Mouse (Mus musculus) cerebellum, postnatal 10 days (tissue): ENCODE measurements at regions not wholly inside any gene's neighbourhood (a gene's known extent, or its start where the extent isn't known, plus 50 kb on each side); places are given as distances from the start of the nearest gene placed in this dataset.

Experiments
- DNase-seq, 2 experiments: peaks; one replicate each; pipeline ENCODE4 v3.0.0; 2021; ENCODE audit warnings: mixed read lengths in 2 of 2

DNA sequence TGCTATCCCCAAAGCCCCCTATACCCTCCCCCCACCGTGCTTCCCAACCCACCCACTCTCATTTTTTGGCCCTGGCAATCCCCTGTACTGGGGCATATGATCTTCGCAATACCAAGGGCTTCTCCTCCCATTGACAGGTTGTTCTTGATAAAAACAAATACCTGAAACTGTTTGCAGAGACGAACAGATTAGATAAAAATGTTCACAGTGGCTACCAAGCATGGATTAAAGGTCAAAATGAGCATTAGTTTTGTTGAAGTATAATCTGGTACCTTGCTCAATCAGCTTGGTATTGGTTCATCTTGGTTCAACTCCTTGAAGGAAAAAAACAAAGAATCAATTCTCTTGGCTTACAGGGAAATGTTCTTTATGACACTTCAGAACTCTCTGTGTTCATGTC is 81.5 kb upstream of the Dab2 start:
- DNase-seq, result no peak

DNA sequence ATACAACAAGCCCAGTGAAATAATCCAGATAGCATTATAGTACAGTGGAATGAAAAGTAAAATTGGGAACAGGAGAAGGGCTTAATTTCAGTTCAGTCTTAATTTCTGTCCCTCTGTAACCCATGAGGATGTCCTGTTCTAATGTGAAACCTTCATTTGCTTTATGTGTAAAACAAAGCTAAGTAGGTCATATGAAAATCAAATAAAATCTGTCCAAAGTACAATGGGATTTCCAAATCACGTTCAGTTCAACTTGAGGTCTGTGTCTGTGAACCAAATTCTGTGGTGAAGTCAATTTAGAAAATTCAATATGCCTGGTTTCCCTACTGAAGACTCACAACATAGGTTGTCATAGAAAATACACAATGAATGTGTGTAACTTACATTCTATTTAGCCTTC is 74.4 kb upstream of the Dab2 start:
- no peak for DNase-seq

DNA sequence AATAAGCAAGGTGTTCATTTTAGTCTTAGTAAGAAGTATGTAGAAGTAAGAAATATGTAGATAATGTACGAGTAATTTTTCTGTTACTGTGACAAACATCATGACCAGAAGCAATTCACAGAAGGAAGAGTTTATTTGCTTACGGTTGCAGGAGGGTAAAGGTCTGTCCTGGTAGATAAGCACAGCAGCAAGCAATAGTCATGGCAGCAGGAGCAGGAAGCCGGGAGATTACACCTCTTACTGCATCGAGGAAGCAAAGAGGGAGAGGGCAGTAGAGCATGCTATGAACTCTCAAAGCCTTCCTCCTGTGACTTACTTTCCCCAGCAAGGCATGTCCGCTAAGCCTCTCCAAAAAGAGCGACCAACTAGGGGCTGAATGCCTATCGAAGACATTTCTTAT is 69.0 kb upstream of the Dab2 start:
- DNase-seq, result no peak

DNA sequence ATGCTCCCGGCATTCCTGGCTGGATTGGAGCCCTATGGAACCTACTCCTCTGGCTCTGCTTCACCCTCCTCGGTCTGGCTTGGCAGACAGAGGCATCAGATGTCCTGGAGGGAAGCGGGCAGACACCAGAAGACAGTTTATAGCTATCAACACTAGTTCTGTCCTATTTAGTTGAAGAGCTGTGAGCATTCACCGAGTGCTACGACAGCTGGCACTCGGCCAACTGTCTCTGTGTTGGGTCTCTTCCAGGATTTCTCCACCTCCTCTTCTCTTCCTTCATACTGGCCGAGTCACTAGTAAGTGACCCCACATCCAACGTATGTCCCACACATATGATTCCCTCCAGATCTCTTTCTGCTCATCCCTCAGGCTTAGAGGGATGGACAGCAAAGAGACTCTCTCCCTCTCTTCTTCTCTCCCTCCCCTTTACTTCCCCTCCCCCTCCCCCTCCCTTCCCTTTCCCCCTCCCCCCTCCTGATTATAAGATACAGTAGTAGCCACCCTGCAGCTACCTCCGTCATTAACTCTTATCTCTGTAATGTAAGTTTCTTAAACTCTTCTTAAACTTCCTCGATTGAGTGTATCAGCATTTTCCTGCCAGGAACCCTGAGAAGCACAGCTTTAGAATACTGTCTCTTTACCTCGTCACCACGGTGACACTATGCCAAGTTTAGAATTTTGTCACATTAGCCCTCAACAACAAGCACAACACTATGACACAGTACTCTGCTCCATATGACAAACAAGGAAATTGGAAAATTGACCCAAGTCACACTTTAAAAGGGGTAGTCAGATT is 68.1 kb upstream of the Dab2 start:
- DNase-seq, result peak; percentile 75 to 82

DNA sequence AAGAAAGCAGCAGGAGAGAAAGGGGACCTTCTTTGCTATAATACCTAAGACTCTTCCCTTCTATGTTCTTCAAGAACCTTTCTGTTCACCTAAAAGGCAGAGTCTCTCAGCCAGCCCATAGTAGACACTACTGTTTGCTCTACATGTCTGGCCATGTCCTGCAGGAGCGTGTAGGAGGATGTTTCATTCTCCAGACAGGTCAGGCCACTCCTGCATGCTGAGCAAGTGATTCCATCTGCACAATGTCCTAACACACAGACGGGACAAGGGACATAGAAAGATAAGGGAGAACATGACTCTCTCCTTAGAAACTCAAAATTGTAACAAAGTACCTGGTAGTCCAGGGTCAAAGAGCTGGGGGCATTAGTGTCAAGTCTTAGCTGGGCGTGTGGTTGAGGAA is 66.0 kb upstream of the Dab2 start:
- no peak for DNase-seq

DNA sequence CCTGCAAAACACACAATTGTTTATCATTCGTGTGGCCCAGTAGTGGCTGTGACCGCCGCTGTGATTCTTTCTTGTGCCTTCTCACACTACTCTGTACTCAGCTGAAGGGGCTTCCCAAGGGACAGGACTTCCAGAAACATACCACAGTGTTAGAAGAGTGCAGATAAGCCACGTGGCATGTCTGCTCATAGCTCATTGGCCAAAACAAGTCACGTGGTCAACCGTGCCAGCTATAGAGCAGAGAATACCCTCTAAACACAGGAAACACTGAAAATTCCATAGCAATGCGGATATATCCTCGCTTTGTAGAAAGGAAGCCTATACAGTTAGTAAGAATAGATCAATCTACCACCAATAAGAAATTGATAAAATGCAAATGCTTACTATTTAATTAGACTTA is 63.0 kb upstream of the Dab2 start:
- no peak for DNase-seq

DNA sequence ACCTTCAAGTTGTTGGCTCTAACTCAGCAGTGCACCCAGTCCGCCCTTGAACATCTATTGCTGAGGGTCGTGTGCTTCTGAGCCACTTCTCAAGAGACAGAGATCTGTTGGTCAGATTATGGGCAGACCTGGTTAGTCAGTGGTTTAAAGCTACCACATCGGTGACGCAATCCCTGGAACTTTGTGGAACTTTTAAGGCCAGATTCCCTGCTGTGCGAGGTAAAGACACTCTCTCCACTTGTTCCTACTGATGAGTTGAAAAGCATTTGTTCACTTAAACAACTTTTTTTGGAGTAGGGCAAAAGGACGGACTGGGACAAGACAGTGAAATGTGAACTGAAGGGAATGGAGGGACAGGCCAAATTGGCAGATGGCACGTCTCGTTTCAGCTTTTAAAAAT is 61.9 kb upstream of the Dab2 start:
- DNase-seq, result no peak

DNA sequence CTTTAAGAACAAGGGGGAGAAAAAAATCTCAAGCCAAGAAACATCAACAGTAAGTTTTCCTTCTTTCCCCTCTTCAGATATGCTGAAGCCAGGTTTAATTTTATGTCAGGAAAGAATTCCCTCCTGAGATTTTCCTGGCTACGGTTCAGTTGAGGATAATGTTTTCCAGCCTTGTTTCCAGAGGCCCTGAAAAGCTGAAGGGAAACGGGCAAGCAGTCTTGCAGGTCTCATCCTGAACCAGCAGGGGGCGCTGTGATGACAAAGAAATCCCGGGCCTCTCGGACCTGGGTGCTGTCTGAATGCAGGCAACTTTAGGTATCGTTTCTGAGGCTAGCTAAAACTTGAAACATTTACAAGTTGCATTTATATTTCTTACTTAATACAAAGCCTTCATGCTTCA is 61.5 kb upstream of the Dab2 start:
- DNase-seq, result peak; percentile 89 to 91

DNA sequence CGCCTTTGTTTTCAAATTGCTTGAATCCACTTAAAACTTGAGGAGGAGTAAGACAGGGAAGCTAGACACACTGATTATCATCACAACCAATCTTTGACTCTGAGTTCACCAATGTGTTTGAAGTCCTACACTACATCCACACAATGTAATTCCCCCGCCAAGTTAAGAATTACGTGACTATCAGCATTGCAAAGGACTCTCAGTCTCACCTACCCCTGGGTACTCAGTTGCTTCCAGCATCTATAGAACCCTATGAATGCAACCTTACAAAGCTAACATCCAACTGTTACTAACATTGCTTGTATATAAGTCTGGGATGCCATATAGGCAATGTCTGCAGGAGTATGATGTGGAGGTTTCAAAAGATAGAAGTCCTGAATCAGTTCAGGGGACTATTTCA is 60.8 kb upstream of the Dab2 start:
- no peak for DNase-seq

DNA sequence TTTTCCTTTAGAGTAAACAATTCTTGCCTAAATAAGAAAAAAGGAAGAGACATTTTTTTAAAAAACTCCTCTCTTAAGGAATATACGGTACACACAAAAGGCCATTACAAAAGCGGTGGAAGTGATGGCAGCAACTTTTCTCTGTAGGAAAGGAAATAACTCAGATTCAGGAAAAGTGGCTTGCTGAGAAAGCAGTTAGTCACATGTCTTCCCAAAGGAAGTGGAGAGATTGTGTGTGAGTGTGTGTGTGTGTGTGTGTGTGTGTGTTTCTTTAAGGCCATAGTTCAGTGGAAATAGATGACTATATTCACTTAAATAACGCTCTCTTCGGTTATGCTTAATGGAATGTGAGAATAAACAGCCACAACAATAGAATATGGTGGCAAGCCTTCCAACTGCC is 57.5 kb upstream of the Dab2 start:
- DNase-seq, result no peak

DNA sequence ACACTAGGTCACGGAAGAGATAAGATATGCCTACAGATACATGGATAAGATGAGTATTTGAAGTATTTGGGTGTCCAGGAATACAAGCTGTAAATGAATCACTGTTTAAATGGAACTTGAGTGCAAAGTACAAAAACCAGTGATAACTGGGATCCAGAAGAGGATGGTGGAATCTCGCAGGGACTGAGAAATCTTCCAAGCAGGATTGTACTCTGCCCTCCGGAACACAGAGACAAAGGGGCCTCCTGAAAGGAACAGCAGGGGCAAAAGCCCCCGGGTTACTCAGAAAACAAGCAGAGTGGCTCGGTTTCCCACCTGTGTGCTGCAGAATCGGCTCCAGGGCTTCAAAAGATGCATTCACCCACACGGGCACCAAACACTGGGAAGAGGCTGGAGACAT is 55.2 kb upstream of the Dab2 start:
- no peak for DNase-seq

DNA sequence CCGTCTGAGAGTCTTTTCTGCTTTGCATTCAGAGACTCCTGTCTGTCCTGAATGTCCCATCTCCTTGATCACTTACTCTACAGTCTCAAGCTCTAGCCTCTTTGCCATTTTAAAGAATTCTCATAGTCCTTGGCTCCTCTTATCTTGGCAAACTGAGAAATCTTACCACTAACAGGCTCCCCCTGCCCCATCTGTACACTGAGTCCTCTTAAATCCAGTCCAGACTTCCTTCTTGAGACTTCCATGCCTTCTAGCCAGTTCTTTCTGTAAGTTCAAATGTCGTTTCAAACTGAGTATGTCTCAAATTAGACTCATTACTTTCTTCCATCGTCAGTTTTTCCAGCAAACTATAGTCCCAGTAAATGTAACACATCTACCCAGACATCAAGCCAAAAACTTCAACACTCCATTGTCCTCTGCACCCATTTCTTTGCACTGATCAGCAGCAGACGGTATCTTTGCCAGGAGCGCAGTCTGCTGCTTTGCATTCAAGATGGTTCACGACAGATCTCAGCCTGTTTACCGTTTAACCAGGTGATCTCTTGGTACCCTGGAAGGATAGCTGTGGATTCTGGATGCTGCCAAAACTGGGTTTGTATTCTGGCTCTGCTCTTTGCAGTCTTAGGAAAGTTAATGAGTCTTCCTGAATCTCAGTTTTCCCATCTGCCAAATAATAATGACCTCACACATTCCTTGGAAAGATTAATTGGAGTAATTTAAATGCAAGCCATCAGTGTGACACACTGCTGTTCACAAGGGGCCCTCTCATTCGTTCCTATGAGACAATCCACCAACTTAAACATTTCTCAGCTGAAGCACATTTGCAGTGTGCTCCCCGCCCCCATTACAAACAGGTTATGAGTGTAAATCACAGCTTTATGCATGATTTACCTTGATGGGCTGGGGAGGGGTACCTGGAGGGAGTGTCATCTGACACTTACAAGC is 53.4 kb upstream of the Dab2 start:
- DNase-seq, result no peak

DNA sequence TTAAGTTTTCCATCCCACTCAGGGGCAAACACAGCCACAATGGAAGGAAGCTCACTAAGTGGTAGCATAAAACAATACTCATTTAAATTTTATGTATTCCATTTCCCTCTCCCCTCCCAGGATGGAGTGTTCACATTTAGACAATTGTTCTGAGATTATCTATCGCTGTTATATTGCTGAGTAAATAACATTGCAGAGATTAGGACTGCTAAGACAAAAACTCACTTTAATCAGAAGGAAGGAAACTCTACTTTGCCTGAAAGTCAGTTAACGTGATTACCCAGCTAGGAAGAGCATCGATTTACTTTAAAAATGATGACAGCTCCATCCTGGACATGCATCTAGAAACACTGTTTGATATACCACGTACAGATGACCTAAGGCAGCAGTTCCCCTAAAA is 51.1 kb upstream of the Dab2 start:
- no peak for DNase-seq
